Mouse (Mus musculus) stomach, embryonic 14.5 days (tissue): ENCODE results near the gene Lcn3. TPM values are rescaled to one million over a fixed set of nuclear protein-coding genes. Genes with fewer than 3 reads are reported as not detected.
"Not testable (repeated sequence)": the region's sequence is repeated elsewhere in the genome, so short reads cannot be mapped to it uniquely, and the experiment has no call there.

Experiments
- ATAC-seq: fragments of 200-750 bp; cut with Nextera tagmentation; 2 replicates; pipeline ENCODE4 v1.8.0; 2017; ENCODE audit warnings: low read depth, moderate TSS enrichment; ENCODE audit not compliant: insufficient number of reproducible peaks, insufficient read depth, low FRiP score
- H3K27ac ChIP-seq: fragments of 300-500 bp; sonication (generic); 2 replicates; pipeline ENCODE4 v1.5.1; 2014; ENCODE audit warnings: mild to moderate bottlenecking, low read length, moderate library complexity, mixed read lengths
- H3K27me3 ChIP-seq: fragments of 300-500 bp; sonication (generic); 2 replicates; pipeline ENCODE4 v1.6.1; 2014; ENCODE audit warnings: low read length, control low read depth, mixed read lengths; ENCODE audit not compliant: control insufficient read depth, insufficient read depth
- H3K36me3 ChIP-seq: fragments of 300-500 bp; sonication (generic); 2 replicates; pipeline ENCODE4 v1.6.1; 2014; ENCODE audit warnings: mild to moderate bottlenecking, control low read depth, low read length, moderate library complexity, mixed read lengths; ENCODE audit not compliant: control insufficient read depth, insufficient read depth
- H3K4me1 ChIP-seq: fragments of 300-500 bp; sonication (generic); 2 replicates; pipeline ENCODE4 v1.6.1; 2014; ENCODE audit warnings: low read length, control low read depth, mixed read lengths; ENCODE audit not compliant: control insufficient read depth, insufficient read depth
- H3K4me2 ChIP-seq: fragments of 300-500 bp; sonication (generic); replicated peaks from 2 replicates; pipeline ENCODE4 v1.6.1; 2014; ENCODE audit warnings: low read depth, low read length, control low read depth
- H3K4me3 ChIP-seq: fragments of 300-500 bp; sonication (generic); 2 replicates; pipeline ENCODE4 v1.5.1; 2014; ENCODE audit warnings: low read depth, low read length, control low read depth
- H3K9ac ChIP-seq: fragments of 300-500 bp; sonication (generic); replicated peaks from 2 replicates; pipeline ENCODE4 v1.6.1; 2014; ENCODE audit warnings: low read depth, mild to moderate bottlenecking, control low read depth, low read length, moderate library complexity, mixed read lengths
- H3K9me3 ChIP-seq: fragments of 300-500 bp; sonication (generic); 2 replicates; pipeline ENCODE4 v1.6.1; 2016; ENCODE audit warnings: low read depth, low read length, control low read depth; ENCODE audit not compliant: control insufficient read depth
- WGBS: fragments of 180-500 bp; shearing (Covaris S2); extraction: QIAGEN DNeasy Blood & Tissue Kit; methylation state at CpG from one replicate; pipeline ENCODE4 v1.1.7; 2014; 5-methylcytosine and 5-hydroxymethylcytosine counted together
- polyA plus RNA-seq: library from polyadenylated mRNA; unstranded; fragments of >200 nt; fragmentation: Nextera tagmentation; extraction: Ambion mirVana; gene quantifications from 2 replicates; pipeline ENCODE4 v1.2.1, GENCODE M21; 2014

Gene Lcn3
- polyA plus RNA-seq, 1 experiment from 2014 or later = not detected

- Histone ChIP-seq H3K9me3 (no peaks in the 10 kb centered on the region), H3K4me3 (no peak overlapping the region), H3K36me3 (no peaks in the 10 kb centered on the region), H3K4me1 (no peaks in the 10 kb centered on the region), H3K27me3 (no peaks in the 10 kb centered on the region), H3K27ac (no peak overlapping the region), H3K9ac (no peak overlapping the region), H3K4me2 (no peak overlapping the region)
- 22% methylated on average over 2 of the region's 2 CpGs for WGBS
- no peak for ATAC-seq
These were observed 32.3 kb downstream of the Lcn3 start for GRCm38 (mm10) chr2:25797635-25798034.

DNA sequence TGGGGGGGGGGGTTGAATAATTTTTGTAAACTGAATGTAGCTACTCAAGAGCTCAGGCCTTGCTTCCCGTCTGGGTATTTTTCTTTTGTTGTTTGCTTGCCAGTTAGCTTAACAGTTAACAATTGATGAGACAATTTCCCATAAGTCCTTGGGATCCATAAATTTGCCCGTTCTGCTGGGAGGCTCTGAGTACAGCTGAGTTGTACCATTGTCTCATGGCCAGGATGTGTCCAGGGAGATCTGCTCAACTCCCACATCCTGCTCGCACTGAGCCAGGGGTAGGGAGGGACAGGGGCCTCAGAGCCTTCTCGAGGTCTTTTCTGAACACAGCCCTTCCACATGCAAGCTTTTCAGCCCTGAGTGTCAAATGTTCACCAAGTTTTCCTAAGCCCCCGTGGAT, 32.7 kb downstream of the Lcn3 start:
- Histone ChIP-seq H3K27ac (no peak overlapping the region), H3K36me3 (no peaks in the 10 kb centered on the region), H3K9ac (no peak overlapping the region), H3K4me3 (no peak overlapping the region), H3K9me3 (no peaks in the 10 kb centered on the region), H3K27me3 (no peaks in the 10 kb centered on the region), H3K4me1 (no peaks in the 10 kb centered on the region), H3K4me2 (no peak overlapping the region)
- 47% methylated on average over 5 of the region's 5 CpGs for WGBS
- no peak for ATAC-seq

DNA sequence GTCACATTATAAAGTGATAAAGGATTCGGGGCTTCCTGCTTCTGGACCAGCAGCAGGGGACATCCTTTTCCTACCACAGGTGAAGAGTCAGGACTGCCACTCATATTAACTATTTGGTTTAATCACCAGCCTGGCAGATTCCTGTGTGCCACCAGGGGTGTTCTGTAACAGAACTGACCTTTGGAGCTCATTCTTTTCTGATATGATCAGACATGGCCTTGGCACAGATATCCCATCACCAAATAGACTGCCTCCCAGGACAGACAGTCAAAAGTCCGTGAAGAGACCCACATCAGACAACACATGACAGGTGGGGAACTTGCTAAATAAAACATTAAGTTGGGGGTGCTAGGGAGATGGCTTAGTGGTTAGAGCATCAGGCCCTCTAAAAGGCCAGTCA, 46.3 kb downstream of the Lcn3 start:
- Histone ChIP-seq H3K9me3 (no peaks in the 10 kb centered on the region), H3K9ac (no peak overlapping the region), H3K4me1 (no peaks in the 10 kb centered on the region), H3K36me3 (no peaks in the 10 kb centered on the region), H3K4me3 (no peak overlapping the region), H3K27ac (no peak overlapping the region), H3K27me3 (no peaks in the 10 kb centered on the region), H3K4me2 (no peak overlapping the region)
- WGBS = 78% methylated on average over 2 of the region's 2 CpGs
- ATAC-seq = no peak

- no peak overlapping the region for H3K4me3 ChIP-seq
- 79% methylated on average over 5 of the region's 5 CpGs for WGBS
These were observed 48.0 kb downstream of the Lcn3 start for GRCm38 (mm10) chr2:25813364-25813763.

GRCm38 (mm10) chr2:25815748-25816147, 50.4 kb downstream of the Lcn3 start, which contains the start of gene Glt6d1:
Glt6d1 (minus strand) TSS chr2:25815848.
- not testable (repeated sequence) for H3K9ac ChIP-seq, H3K4me1 ChIP-seq, H3K27ac ChIP-seq, H3K4me2 ChIP-seq, ATAC-seq, H3K4me3 ChIP-seq, H3K27me3 ChIP-seq, H3K36me3 ChIP-seq, H3K9me3 ChIP-seq
- WGBS = 77% methylated on average over 1 of the region's 1 CpGs

More at GRCm38 (mm10) chr2:25813364-25813763, 48.0 kb downstream of the Lcn3 start:
- Histone ChIP-seq H3K9me3 (no peaks in the 10 kb centered on the region), H3K27me3 (no peaks in the 10 kb centered on the region), H3K9ac (no peak overlapping the region), H3K4me2 (no peak overlapping the region), H3K27ac (no peak overlapping the region), H3K36me3 (no peaks in the 10 kb centered on the region), H3K4me1 (no peaks in the 10 kb centered on the region)
- ATAC-seq = no peak

Other genes starting within 250 kb of the Lcn3 start
- gene Traf2, start 218.6 kb upstream of the Lcn3 start, polyA plus RNA-seq = 30.5 and 33.2 TPM in 2 replicates
- gene Edf1, start 207.7 kb upstream of the Lcn3 start, polyA plus RNA-seq = 342 and 346 TPM in 2 replicates
- 3.6 and 5.5 TPM in 2 replicates for gene Mamdc4, start 190.7 kb upstream of the Lcn3 start, polyA plus RNA-seq
- 225 and 231 TPM in 2 replicates for gene Phpt1, start 190.3 kb upstream of the Lcn3 start, polyA plus RNA-seq
- 0.70 and 1.3 TPM in 2 replicates for gene Ajm1, start 183.8 kb upstream of the Lcn3 start, polyA plus RNA-seq
- gene Rabl6, start 157.0 kb upstream of the Lcn3 start, polyA plus RNA-seq = 67.2 and 69.0 TPM in 2 replicates
- gene Ccdc183, start 147.9 kb upstream of the Lcn3 start, polyA plus RNA-seq = 0.19 and 0.24 TPM in 2 replicates
- 25.5 and 26.3 TPM in 2 replicates for gene Tmem141, start 143.6 kb upstream of the Lcn3 start, polyA plus RNA-seq
- gene Fcna, start 137.5 kb upstream of the Lcn3 start, polyA plus RNA-seq = 0.98 and 1.4 TPM in 2 replicates
- gene Lcn8, start 112.4 kb upstream of the Lcn3 start, polyA plus RNA-seq = not detected in 2 replicates
- gene Lcn5, start 107.6 kb upstream of the Lcn3 start, polyA plus RNA-seq = not detected in 2 replicates
- gene Lcn6, start 88.8 kb upstream of the Lcn3 start, polyA plus RNA-seq = not detected in 2 replicates
- gene Lcn10, start 82.8 kb upstream of the Lcn3 start, polyA plus RNA-seq = not detected in 2 replicates
- not detected in 2 replicates for gene Obp2a, start 65.5 kb upstream of the Lcn3 start, polyA plus RNA-seq
- gene Bmyc, start 58.8 kb upstream of the Lcn3 start, polyA plus RNA-seq = 72.0 and 74.9 TPM in 2 replicates
- not detected in 2 replicates for gene Obp2b, start 28.6 kb upstream of the Lcn3 start, polyA plus RNA-seq
- gene Lcn11, start 11.4 kb downstream of the Lcn3 start, polyA plus RNA-seq = not detected in 2 replicates
- not detected in 2 replicates for gene Gm13539, start 16.7 kb downstream of the Lcn3 start, polyA plus RNA-seq
- gene Glt6d1, start 50.3 kb downstream of the Lcn3 start, polyA plus RNA-seq = not detected in 2 replicates
- not detected in 2 replicates for gene Lcn9, start 57.6 kb downstream of the Lcn3 start, polyA plus RNA-seq
- gene Sohlh1, start 81.7 kb downstream of the Lcn3 start, polyA plus RNA-seq = not detected in 2 replicates
- 0.59 and 0.80 TPM in 2 replicates for gene Kcnt1, start 98.2 kb downstream of the Lcn3 start, polyA plus RNA-seq
- gene Camsap1, start 217.7 kb downstream of the Lcn3 start, polyA plus RNA-seq = 15.7 and 16.3 TPM in 2 replicates